Mouse (Mus musculus): ENCODE results near the gene Sash1. TPM values are rescaled to one million over a fixed set of nuclear protein-coding genes. Genes with fewer than 3 reads are reported as not detected.

Gene Sash1
- polyA plus RNA-seq, 1 experiment = 0.03 TPM

DNA sequence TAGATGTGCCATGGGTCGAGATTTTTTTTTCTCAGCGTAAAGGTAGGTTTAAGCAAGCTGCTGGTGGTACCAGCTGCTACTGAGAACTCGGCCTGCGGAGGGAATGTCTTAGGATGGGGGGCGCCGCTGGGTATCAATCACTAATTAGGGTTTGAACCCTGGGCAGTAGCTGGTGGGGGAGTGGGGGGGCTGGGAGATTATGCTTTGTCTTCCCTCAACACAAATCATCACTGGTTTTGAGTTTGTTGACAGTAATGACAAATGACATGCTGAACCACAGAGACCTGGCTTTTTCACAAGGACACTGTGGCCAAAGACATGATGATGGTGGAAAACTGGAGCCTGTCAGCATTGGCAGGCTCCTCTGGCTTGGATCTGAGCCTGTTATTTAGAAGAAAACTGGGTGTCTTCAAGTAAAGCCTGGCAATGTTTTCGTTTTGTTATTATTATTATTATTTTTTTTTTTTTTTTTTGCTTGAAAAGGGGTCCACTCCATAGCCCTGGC is 191.8 kb downstream of the Sash1 start:
- Histone ChIP-seq H3K27me3 (ENCODE audit: control insufficient read depth) (no peaks in the 10 kb centered on the region), H3K9me3 (ENCODE audit: control insufficient read depth, low read length) (no peaks in the 10 kb centered on the region; the same call in 1 of the 2 replicates), H3K4me1 (ENCODE audit: control insufficient read depth) (no peaks in the 10 kb centered on the region), H3K4me3 (replicated peaks) (no peak overlapping the region), H3K36me3 (ENCODE audit: control insufficient read depth) (no peaks in the 10 kb centered on the region)
- TF ChIP-seq TAL1 (IDR thresholded peaks at IDR 0.05; ENCODE audit: low read length) (no peak), GATA1 (IDR thresholded peaks at IDR 0.05; ENCODE audit: low read length) (no peak)

DNA sequence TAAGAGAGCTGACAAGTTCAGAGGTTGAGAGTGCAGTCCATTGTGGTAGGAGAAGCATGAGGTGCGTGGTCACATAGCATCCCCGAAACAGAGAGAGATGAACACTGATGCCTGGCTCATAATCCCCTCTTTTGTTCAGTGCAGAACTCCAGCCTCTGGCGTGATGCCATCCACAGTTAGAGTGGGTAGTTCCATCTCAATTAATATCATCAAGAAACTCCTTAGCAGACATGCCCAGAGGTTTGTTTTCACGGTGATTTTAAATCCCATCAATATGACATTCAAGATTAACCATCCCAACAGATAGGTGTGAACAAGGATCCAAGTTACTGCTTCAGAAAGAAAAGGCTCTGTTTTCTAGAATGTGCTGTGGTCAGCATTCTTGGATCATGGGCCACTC is 192.3 kb downstream of the Sash1 start:
- no peaks in the 10 kb centered on the region; the same call in 1 of the 2 replicates for H3K9me3 ChIP-seq (ENCODE audit: control insufficient read depth, low read length)
- H3K36me3 ChIP-seq (ENCODE audit: control insufficient read depth) = no peaks in the 10 kb centered on the region
- no peak for TF ChIP-seq TAL1 (IDR thresholded peaks at IDR 0.05; ENCODE audit: low read length)
- no peak for TF ChIP-seq GATA1 (IDR thresholded peaks at IDR 0.05; ENCODE audit: low read length)
- H3K4me3 ChIP-seq (replicated peaks) = no peak overlapping the region
- H3K4me1 ChIP-seq (ENCODE audit: control insufficient read depth) = no peaks in the 10 kb centered on the region
- H3K27me3 ChIP-seq (ENCODE audit: control insufficient read depth) = no peaks in the 10 kb centered on the region

DNA sequence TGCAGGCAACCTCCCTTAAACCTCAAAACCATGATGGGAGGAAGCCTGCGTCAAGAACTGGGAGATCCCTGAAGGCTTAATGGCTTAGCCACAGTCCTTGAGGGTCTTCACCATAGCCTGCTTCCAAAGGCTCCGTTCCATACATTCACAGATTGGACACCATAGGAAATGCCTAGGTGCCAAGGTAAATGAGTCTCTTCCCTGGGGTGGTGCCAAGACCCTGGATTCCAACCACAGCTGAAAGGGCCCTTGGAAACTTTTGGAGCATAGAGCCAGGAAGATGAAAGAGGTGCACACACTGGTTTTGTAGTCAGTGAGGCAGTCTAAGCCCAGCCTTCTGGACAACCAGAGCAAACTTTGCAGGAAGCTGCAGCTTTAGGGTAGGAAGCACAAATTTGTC is 193.3 kb downstream of the Sash1 start:
- Histone ChIP-seq H3K4me3 (replicated peaks) (no peak overlapping the region), H3K4me1 (ENCODE audit: control insufficient read depth) (no peaks in the 10 kb centered on the region), H3K9me3 (ENCODE audit: control insufficient read depth, low read length) (no peaks in the 10 kb centered on the region; the same call in 1 of the 2 replicates), H3K36me3 (ENCODE audit: control insufficient read depth) (no peaks in the 10 kb centered on the region), H3K27me3 (ENCODE audit: control insufficient read depth) (no peaks in the 10 kb centered on the region)
- TF ChIP-seq TAL1 (IDR thresholded peaks at IDR 0.05; ENCODE audit: low read length) (no peak), GATA1 (IDR thresholded peaks at IDR 0.05; ENCODE audit: low read length) (no peak)

DNA sequence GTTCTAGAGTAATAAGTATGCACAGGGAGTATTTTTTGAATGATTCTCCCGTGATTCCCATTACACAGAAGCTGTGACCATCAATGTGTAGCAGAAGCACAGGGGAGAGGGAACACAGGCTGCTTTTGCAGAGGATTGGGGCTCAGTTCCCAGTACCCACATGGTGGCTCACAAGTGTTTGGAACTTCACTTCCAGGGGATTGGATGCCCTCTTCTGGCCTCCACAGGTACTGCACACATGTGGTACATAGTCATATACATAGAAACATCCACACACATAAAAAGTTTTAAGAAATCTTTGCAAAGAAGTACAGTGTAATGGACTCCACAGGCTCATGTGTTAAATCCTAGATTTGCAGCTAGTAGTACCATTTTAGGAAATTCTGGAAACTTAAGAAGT is 199.7 kb downstream of the Sash1 start:
- Histone ChIP-seq H3K27me3 (ENCODE audit: control insufficient read depth) (no peaks in the 10 kb centered on the region), H3K36me3 (ENCODE audit: control insufficient read depth) (no peaks in the 10 kb centered on the region), H3K9me3 (ENCODE audit: control insufficient read depth, low read length) (peaks cover 6% of the 10 kb centered on the region), H3K4me1 (ENCODE audit: control insufficient read depth) (no peaks in the 10 kb centered on the region), H3K4me3 (replicated peaks) (no peak overlapping the region)
- TF ChIP-seq TAL1 (IDR thresholded peaks at IDR 0.05; ENCODE audit: low read length) = no peak
- no peak for TF ChIP-seq GATA1 (IDR thresholded peaks at IDR 0.05; ENCODE audit: low read length)

DNA sequence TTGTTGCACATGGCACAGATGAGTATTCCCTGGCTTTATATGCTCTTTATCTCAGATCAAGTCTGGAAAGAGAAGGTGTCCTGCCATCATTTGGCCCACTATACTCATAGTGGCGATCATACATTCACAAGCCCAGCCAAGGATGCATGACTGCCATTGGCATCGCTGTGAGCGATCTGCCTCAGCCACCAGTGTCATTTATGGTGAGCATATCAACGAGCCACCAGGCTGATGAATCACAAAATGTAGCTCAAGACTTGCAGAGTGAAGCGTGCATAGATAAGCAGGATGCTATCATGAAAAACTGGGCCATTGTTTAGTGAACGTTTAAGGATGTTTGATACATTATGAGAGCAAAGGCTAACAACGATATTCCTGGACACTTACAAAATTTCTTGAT is 200.6 kb downstream of the Sash1 start:
- TF ChIP-seq GATA1 (IDR thresholded peaks at IDR 0.05; ENCODE audit: low read length) (no peak), TAL1 (IDR thresholded peaks at IDR 0.05; ENCODE audit: low read length) (no peak)
- no peaks in the 10 kb centered on the region for H3K4me1 ChIP-seq (ENCODE audit: control insufficient read depth)
- no peak overlapping the region for H3K4me3 ChIP-seq (replicated peaks)
- H3K9me3 ChIP-seq (ENCODE audit: control insufficient read depth, low read length) = peaks cover 6% of the 10 kb centered on the region
- no peaks in the 10 kb centered on the region for H3K36me3 ChIP-seq (ENCODE audit: control insufficient read depth)
- H3K27me3 ChIP-seq (ENCODE audit: control insufficient read depth) = no peaks in the 10 kb centered on the region

DNA sequence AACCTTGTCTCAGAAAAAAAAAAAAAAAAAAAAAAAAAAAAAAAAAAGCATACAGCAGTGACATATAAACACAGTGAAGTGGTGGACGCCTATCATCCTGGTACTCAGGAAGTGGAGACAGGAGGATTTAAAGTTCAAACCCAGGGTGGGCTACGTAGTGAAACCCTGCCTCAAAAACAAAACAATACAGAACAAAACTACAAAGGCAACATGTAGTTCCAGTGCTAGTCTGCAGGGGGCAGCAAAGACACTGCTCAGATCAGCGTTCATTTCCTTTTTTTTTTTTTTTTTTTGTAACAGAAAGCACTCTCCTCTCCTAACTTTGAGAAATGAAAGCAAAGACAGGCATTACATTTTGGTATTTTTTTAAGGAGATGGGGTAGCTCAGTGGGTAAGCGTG is 203.0 kb downstream of the Sash1 start:
- Histone ChIP-seq H3K27me3 (ENCODE audit: control insufficient read depth) (no peaks in the 10 kb centered on the region), H3K36me3 (ENCODE audit: control insufficient read depth) (no peaks in the 10 kb centered on the region), H3K4me3 (replicated peaks) (no peak overlapping the region), H3K9me3 (ENCODE audit: control insufficient read depth, low read length) (peaks cover 6% of the 10 kb centered on the region), H3K4me1 (ENCODE audit: control insufficient read depth) (no peaks in the 10 kb centered on the region)
- TF ChIP-seq TAL1 (IDR thresholded peaks at IDR 0.05; ENCODE audit: low read length) = no peak

DNA sequence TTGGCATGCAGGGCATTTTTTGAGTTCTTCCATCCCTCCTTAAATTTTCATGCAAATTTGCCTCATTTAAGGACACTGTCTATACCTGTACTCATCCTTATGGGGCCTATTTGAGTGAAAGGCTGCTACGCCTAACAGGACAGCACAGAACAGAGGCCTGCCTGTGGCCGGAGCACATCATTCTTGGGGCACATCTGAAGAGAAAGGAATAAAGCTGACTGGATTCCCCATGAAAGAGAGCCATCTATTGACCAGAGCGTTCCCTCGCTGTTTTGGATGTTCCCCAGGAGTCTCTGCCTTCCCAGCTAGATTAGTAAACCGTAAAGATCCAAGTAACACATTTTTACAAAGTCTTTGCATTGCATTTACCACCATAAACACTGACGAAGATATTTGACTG is 203.5 kb downstream of the Sash1 start:
- Histone ChIP-seq H3K4me1 (ENCODE audit: control insufficient read depth) (no peaks in the 10 kb centered on the region), H3K27me3 (ENCODE audit: control insufficient read depth) (no peaks in the 10 kb centered on the region), H3K4me3 (replicated peaks) (no peak overlapping the region), H3K36me3 (ENCODE audit: control insufficient read depth) (no peaks in the 10 kb centered on the region), H3K9me3 (ENCODE audit: control insufficient read depth, low read length) (peaks cover 6% of the 10 kb centered on the region)
- TF ChIP-seq GATA1 (IDR thresholded peaks at IDR 0.05; ENCODE audit: low read length) = no peak
- TF ChIP-seq TAL1 (IDR thresholded peaks at IDR 0.05; ENCODE audit: low read length) = no peak

DNA sequence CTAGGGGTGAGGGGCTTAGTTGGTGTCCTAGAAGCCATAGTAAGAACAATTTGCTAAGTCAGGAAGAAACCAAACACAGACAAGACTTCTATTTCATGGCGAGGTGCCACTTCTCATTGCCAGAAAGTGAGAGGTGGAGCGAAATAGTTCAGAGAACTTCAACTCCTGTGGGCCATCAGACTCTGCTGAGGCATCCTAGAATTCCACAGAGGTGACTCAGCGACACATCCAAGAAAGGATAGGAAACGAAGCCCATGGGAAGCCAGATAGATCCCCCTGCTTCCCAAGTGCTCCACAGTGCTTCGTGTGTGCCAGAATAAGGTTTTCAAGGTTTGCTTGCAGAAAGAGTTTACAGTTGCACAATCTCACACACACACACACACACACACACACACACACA is 209.1 kb downstream of the Sash1 start:
- H3K36me3 ChIP-seq (ENCODE audit: control insufficient read depth) = no peaks in the 10 kb centered on the region
- H3K9me3 ChIP-seq (ENCODE audit: control insufficient read depth, low read length) = no peaks in the 10 kb centered on the region
- H3K4me3 ChIP-seq (replicated peaks) = no peak overlapping the region
- no peak for TF ChIP-seq TAL1 (IDR thresholded peaks at IDR 0.05; ENCODE audit: low read length)
- TF ChIP-seq GATA1 (IDR thresholded peaks at IDR 0.05; ENCODE audit: low read length) = no peak
- no peaks in the 10 kb centered on the region for H3K27me3 ChIP-seq (ENCODE audit: control insufficient read depth)
- no peaks in the 10 kb centered on the region for H3K4me1 ChIP-seq (ENCODE audit: control insufficient read depth)
